Mouse (Mus musculus) neural tube, embryonic 11.5 days (tissue): Measurements from ENCODE around the gene Slc5a6. TPM values are rescaled to one million over a fixed set of nuclear protein-coding genes. Genes with fewer than 3 reads are reported as not detected.
A peak's percentile ranks its signal among the peaks of the same experiment; 100 is the strongest.

ENCODE experiments used
- ATAC-seq: fragments of 200-750 bp; cut with Nextera tagmentation; 2 replicates; pipeline ENCODE4 v1.8.0; 2017; ENCODE audit warnings: moderate number of reproducible peaks, mild to moderate bottlenecking, moderate TSS enrichment, moderate library complexity; ENCODE audit not compliant: insufficient read depth, low FRiP score, low TSS enrichment
- DNase-seq: peaks from one replicate; pipeline ENCODE4 v3.0.0-alpha.2; 2015; ENCODE audit warnings: low spot score
- H3K27ac ChIP-seq: fragments of 300-500 bp; sonication (generic); 2 replicates; pipeline ENCODE4 v1.5.1; 2014; ENCODE audit warnings: low read depth, mild to moderate bottlenecking, low read length
- H3K27me3 ChIP-seq: fragments of 300-500 bp; sonication (generic); 2 replicates; pipeline ENCODE4 v1.6.1; 2014; ENCODE audit warnings: mild to moderate bottlenecking, low read length, mixed read lengths; ENCODE audit not compliant: control insufficient read depth, insufficient read depth
- H3K36me3 ChIP-seq: fragments of 300-500 bp; sonication (generic); 2 replicates; pipeline ENCODE4 v1.6.1; 2014; ENCODE audit warnings: mild to moderate bottlenecking, low read length, moderate library complexity, mixed read lengths; ENCODE audit not compliant: control insufficient read depth, insufficient read depth
- H3K4me1 ChIP-seq: fragments of 300-500 bp; sonication (generic); 2 replicates; pipeline ENCODE4 v1.6.1; 2014; ENCODE audit warnings: low read length, mixed read lengths; ENCODE audit not compliant: control insufficient read depth, insufficient read depth
- H3K4me2 ChIP-seq: fragments of 300-500 bp; sonication (generic); 2 replicates; pipeline ENCODE4 v1.6.1; 2014; ENCODE audit warnings: low read depth, mild to moderate bottlenecking, moderate library complexity
- H3K4me3 ChIP-seq: fragments of 300-500 bp; sonication (generic); 2 replicates; pipeline ENCODE4 v1.5.1; 2014; ENCODE audit warnings: low read depth, low read length
- H3K9ac ChIP-seq: fragments of 300-500 bp; sonication (generic); 2 replicates; pipeline ENCODE4 v1.6.1; 2014; ENCODE audit warnings: mild to moderate bottlenecking, low read length
- H3K9me3 ChIP-seq: fragments of 300-500 bp; sonication (generic); 2 replicates; pipeline ENCODE4 v1.6.1; 2016; ENCODE audit warnings: low read length; ENCODE audit not compliant: control insufficient read depth
- WGBS: fragments of 180-500 bp; shearing (Covaris S2); extraction: QIAGEN DNeasy Blood & Tissue Kit; methylation state at CpG from one replicate; pipeline ENCODE4 v1.1.7; 2014; 5-methylcytosine and 5-hydroxymethylcytosine counted together
- polyA plus RNA-seq: library from polyadenylated mRNA; unstranded; fragments of >200 nt; fragmentation: Nextera tagmentation; extraction: Ambion mirVana; gene quantifications from 2 replicates; pipeline ENCODE4 v1.2.1, GENCODE M21; 2014

The Slc5a6 gene
- polyA plus RNA-seq, 1 experiment from 2014 or later: 9.7 TPM

- peaks cover 2% of the 10 kb centered on the region; the same call in 1 of the 2 replicates for H3K4me1 ChIP-seq
- H3K4me3 ChIP-seq: no peak overlapping the region
- no peak overlapping the region for H3K4me2 ChIP-seq
- ATAC-seq (no peak), DNase-seq (no peak)
- no peaks in the 10 kb centered on the region for H3K36me3 ChIP-seq
- no peak overlapping the region for H3K9ac ChIP-seq
- H3K27ac ChIP-seq: no peak overlapping the region
- WGBS: 37% methylated on average over 7 of the region's 7 CpGs
- no peaks in the 10 kb centered on the region for H3K9me3 ChIP-seq
- H3K27me3 ChIP-seq: peaks cover 22% of the 10 kb centered on the region
Observed at GRCm38 (mm10) chr5:31086606-31087005, 37.9 kb upstream of the Slc5a6 start.

DNA sequence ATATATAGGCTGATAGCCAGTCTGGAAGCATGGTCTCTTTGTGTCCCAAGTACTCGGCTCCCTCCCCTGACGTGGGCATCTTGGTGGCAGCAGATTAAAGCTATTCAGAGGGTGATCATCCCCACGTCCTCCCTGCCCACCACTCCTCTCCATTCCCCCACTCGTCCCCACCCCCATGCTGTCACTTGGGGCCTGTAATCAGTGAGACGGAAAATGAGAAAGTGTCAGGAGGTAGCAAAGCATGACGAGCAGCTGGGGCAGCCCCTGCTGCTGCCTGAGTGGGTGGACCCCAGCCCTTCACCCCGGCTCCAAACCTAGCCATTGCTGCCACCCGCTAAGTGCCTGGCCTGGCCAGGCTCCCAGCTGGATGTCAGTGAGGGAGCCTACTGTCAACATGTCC, 35.2 kb upstream of the Slc5a6 start:
- ATAC-seq: peak; percentile 66
- no peaks in the 10 kb centered on the region for H3K36me3 ChIP-seq
- H3K27me3 ChIP-seq: peaks cover 6% of the 10 kb centered on the region; the same call in 1 of the 2 replicates
- no peak overlapping the region for H3K27ac ChIP-seq
- 16% methylated on average over 8 of the region's 8 CpGs for WGBS
- H3K4me2 ChIP-seq: no peak overlapping the region
- no peak overlapping the region for H3K9ac ChIP-seq
- no peak overlapping the region for H3K4me3 ChIP-seq
- DNase-seq: peak; percentile 59
- no peaks in the 10 kb centered on the region for H3K9me3 ChIP-seq
- H3K4me1 ChIP-seq: peaks cover 2% of the 10 kb centered on the region; the same call in 1 of the 2 replicates

- Histone ChIP-seq H3K4me1 (peaks cover 2% of the 10 kb centered on the region; the same call in 1 of the 2 replicates), H3K9ac (no peak overlapping the region), H3K9me3 (no peaks in the 10 kb centered on the region), H3K36me3 (peaks cover 3% of the 10 kb centered on the region), H3K27ac (peak overlapping the region; percentile 56; the same call in 1 of the 2 replicates), H3K27me3 (no peaks in the 10 kb centered on the region), H3K4me2 (no peak overlapping the region), H3K4me3 (no peak overlapping the region)
- DNase-seq (no peak), ATAC-seq (no peak; the same call in 1 of the 2 replicates)
- WGBS: 46% methylated on average over 12 of the region's 12 CpGs
Observed at GRCm38 (mm10) chr5:31082935-31083625, 34.4 kb upstream of the Slc5a6 start.

- Histone ChIP-seq H3K27ac (no peak overlapping the region), H3K4me3 (no peak overlapping the region)
- no peak for ATAC-seq
Observed at GRCm38 (mm10) chr5:31082355-31082754, 33.6 kb upstream of the Slc5a6 start.

GRCm38 (mm10) chr5:31081386-31081785, 32.7 kb upstream of the Slc5a6 start:
- 68% methylated on average over 3 of the region's 3 CpGs for WGBS
- Histone ChIP-seq H3K36me3 (peaks cover 9% of the 10 kb centered on the region), H3K4me3 (no peak overlapping the region), H3K4me2 (no peak overlapping the region), H3K27ac (no peak overlapping the region), H3K27me3 (no peaks in the 10 kb centered on the region), H3K9ac (no peak overlapping the region), H3K4me1 (no peaks in the 10 kb centered on the region), H3K9me3 (no peaks in the 10 kb centered on the region)
- DNase-seq (peak; percentile 44), ATAC-seq (no peak)

More at GRCm38 (mm10) chr5:31082355-31082754, 33.6 kb upstream of the Slc5a6 start:
- Histone ChIP-seq H3K4me2 (no peak overlapping the region), H3K9me3 (no peaks in the 10 kb centered on the region), H3K4me1 (peaks cover 2% of the 10 kb centered on the region; the same call in 1 of the 2 replicates), H3K36me3 (peaks cover 5% of the 10 kb centered on the region), H3K9ac (no peak overlapping the region), H3K27me3 (no peaks in the 10 kb centered on the region)
- peak; percentile 63 for DNase-seq
- WGBS: 22% methylated on average over 5 of the region's 5 CpGs

DNA sequence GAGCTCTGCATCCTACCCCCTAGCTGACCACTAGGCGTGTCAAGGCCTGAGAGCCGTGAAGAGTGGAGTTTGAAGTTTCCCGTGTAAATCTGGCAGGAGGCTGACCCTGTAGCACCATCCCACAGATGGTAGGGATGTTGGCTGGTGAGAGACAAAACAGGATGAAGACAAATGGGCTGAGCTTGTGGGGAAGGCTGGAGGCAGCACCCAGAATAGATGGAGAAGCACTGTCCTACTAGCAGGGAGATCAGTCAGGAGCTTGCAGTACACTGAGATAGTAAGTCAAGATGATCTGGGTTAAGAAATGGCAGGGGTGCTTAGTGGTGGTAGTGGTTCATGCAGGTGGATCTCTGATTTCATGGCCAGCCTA, 32.1 kb upstream of the Slc5a6 start:
- H3K27me3 ChIP-seq: no peaks in the 10 kb centered on the region
- DNase-seq: no peak
- H3K4me1 ChIP-seq: no peaks in the 10 kb centered on the region
- no peak overlapping the region for H3K4me2 ChIP-seq
- H3K4me3 ChIP-seq: no peak overlapping the region
- no peak for ATAC-seq
- no peak overlapping the region for H3K9ac ChIP-seq
- WGBS: 64% methylated on average over 3 of the region's 3 CpGs
- H3K36me3 ChIP-seq: peaks cover 15% of the 10 kb centered on the region
- no peak overlapping the region for H3K27ac ChIP-seq
- no peaks in the 10 kb centered on the region for H3K9me3 ChIP-seq

DNA sequence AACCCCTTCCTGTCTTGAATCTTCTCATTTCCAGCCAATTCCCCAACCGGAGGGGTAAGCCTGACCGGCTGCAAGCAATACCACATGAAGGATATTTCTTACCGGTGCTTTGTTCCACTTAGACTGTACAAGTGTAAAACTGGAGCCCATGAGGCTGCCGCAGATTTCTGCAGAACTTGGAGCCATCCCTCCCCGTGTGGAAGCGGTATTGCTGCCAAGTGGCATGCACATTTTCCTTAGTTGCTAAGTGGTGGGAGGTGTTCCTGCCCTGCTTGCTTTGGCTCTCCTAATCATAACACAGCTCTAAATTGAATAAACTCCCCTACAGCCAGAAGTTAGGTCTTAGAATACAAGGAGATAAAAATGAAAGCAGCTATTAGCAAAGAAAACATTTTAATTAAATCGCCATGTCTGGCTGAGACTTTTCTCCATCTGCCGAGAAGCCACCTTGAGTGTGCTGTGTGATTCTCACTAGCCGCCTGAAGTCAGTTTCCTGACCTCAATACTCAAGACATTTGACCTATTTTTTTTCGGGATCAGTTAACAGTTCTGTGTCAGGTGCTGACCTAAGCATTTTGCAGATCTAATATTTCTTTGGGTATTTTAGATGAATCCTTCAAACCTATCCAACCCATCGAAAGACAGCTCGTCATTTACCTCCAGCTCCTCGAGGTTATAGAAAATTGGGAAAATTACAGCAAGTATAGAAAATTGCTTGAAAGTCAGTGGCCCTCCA, 31.5 kb upstream of the Slc5a6 start:
- no peak for DNase-seq
- H3K9me3 ChIP-seq: no peaks in the 10 kb centered on the region
- no peaks in the 10 kb centered on the region for H3K4me1 ChIP-seq
- H3K27me3 ChIP-seq: no peaks in the 10 kb centered on the region
- H3K27ac ChIP-seq: no peak overlapping the region
- H3K4me2 ChIP-seq: no peak overlapping the region
- H3K36me3 ChIP-seq: peaks cover 19% of the 10 kb centered on the region
- H3K4me3 ChIP-seq: no peak overlapping the region
- 88% methylated on average over 13 of the region's 13 CpGs for WGBS
- ATAC-seq: no peak
- H3K9ac ChIP-seq: no peak overlapping the region

GRCm38 (mm10) chr5:31076346-31076745, 27.6 kb upstream of the Slc5a6 start:
- WGBS: 89% methylated on average over 13 of the region's 13 CpGs
- ATAC-seq: no peak
- H3K27ac ChIP-seq: no peak overlapping the region
- H3K4me2 ChIP-seq: no peak overlapping the region
- H3K36me3 ChIP-seq: peaks cover 43% of the 10 kb centered on the region
- DNase-seq: no peak
- H3K9me3 ChIP-seq: no peaks in the 10 kb centered on the region
- H3K4me1 ChIP-seq: no peaks in the 10 kb centered on the region
- H3K9ac ChIP-seq: no peak overlapping the region
- H3K4me3 ChIP-seq: no peak overlapping the region
- H3K27me3 ChIP-seq: no peaks in the 10 kb centered on the region

- ATAC-seq (no peak), DNase-seq (no peak)
- no peak overlapping the region for H3K27ac ChIP-seq
- H3K4me2 ChIP-seq: no peak overlapping the region
- H3K9me3 ChIP-seq: no peaks in the 10 kb centered on the region
- no peak overlapping the region for H3K9ac ChIP-seq
- peaks cover 62% of the 10 kb centered on the region for H3K36me3 ChIP-seq
- no peaks in the 10 kb centered on the region for H3K27me3 ChIP-seq
- WGBS: 94% methylated on average over 12 of the region's 12 CpGs
- no peak overlapping the region for H3K4me3 ChIP-seq
- H3K4me1 ChIP-seq: no peaks in the 10 kb centered on the region
Observed at GRCm38 (mm10) chr5:31073176-31073575, 24.5 kb upstream of the Slc5a6 start.
